Mouse (Mus musculus) forebrain, embryonic 12.5 days (tissue): Measurements from ENCODE around the gene Pirb. TPM values are rescaled to one million over a fixed set of nuclear protein-coding genes. Genes with fewer than 3 reads are reported as not detected.
A peak's percentile ranks its signal among the peaks of the same experiment; 100 is the strongest.

ENCODE experiments used
- ATAC-seq: fragments of 200-750 bp; cut with Nextera tagmentation; 2 replicates; pipeline ENCODE4 v1.8.0; 2017; ENCODE audit warnings: moderate TSS enrichment; ENCODE audit not compliant: low FRiP score
- H3K27ac ChIP-seq: fragments of 300-500 bp; sonication (generic); 2 replicates; pipeline ENCODE4 v1.5.1; 2016; ENCODE audit warnings: mild to moderate bottlenecking
- H3K27me3 ChIP-seq: fragments of 300-500 bp; sonication (generic); 2 replicates; pipeline ENCODE4 v1.6.1; 2016; ENCODE audit warnings: mild to moderate bottlenecking
- H3K36me3 ChIP-seq: fragments of 300-500 bp; sonication (generic); replicated peaks from 2 replicates; pipeline ENCODE4 v1.6.1; 2016; ENCODE audit warnings: mild to moderate bottlenecking
- H3K4me1 ChIP-seq: fragments of 300-500 bp; sonication (generic); 2 replicates; pipeline ENCODE4 v1.6.1; 2016
- H3K4me2 ChIP-seq: fragments of 300-500 bp; sonication (generic); 2 replicates; pipeline ENCODE4 v1.6.1; 2016; ENCODE audit warnings: mild to moderate bottlenecking, moderate library complexity
- H3K4me3 ChIP-seq: fragments of 300-500 bp; sonication (generic); replicated peaks from 2 replicates; pipeline ENCODE4 v1.5.1; 2016; ENCODE audit warnings: mild to moderate bottlenecking
- H3K9ac ChIP-seq: fragments of 300-500 bp; sonication (generic); 2 replicates; pipeline ENCODE4 v1.6.1; 2016; ENCODE audit warnings: mild to moderate bottlenecking
- H3K9me3 ChIP-seq: fragments of 300-500 bp; sonication (generic); 2 replicates; pipeline ENCODE4 v1.6.1; 2016
- WGBS: fragments of 180-500 bp; shearing (Covaris S2); methylation state at CpG from one replicate; pipeline ENCODE4 v1.1.7; 2016; 5-methylcytosine and 5-hydroxymethylcytosine counted together
- polyA plus RNA-seq: library from polyadenylated mRNA; unstranded; fragments of >200 nt; fragmentation: Nextera tagmentation; extraction: Ambion mirVana; gene quantifications from 2 replicates; pipeline ENCODE4 v1.2.1, GENCODE M21; 2016

Pirb gene
- polyA plus RNA-seq, 1 experiment from 2014 or later: 0.23 TPM

DNA sequence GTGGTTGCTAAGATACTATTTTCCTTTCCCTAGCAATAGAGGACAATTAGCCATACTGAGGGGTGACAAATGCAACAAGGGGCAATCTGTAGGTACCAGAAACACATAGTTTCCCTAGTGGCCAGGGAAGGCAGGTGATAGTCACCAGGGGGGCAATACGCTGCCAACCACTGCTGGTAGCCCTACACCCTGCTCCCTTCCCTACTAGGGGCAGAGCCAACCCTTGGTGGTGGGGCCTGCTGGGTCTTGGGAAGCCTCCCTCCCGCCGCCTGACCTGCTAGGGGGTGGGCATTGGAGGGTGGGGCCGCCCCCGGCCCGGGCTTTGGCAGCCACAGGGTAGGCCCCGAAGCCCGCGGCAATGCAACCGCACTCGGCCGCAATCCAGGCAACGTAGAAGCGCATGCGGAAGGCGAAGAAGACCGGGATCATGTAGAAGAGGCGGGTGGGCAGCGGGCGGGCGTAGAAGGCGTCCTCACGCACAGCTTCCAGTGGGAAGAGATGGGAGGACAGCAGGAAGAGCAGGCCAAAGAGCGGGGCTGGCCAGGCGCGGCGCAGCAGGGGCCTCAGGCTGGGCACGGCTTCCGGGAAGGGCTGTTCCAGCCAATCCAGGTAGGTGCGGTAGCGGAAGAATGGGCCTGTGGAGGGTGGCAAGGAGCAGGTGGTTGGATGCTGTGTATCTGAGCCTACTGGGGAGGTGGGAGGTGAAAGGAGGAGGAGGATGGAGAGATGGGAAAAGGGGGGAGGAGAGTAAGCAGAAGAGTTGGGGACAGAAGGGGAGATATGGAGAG lies 34.6 kb downstream of the Pirb start:
- Histone ChIP-seq H3K9me3 (no peaks in the 10 kb centered on the region), H3K27ac (no peak overlapping the region), H3K4me3 (no peak overlapping the region), H3K9ac (no peak overlapping the region), H3K4me1 (peaks cover 18% of the 10 kb centered on the region), H3K4me2 (no peak overlapping the region), H3K27me3 (no peaks in the 10 kb centered on the region), H3K36me3 (0 out of 2 replicates have a peak, but pooled peaks cover 18% of the 10 kb centered on the region)
- WGBS: 81% methylated on average over 31 of the region's 31 CpGs
- no peak for ATAC-seq

DNA sequence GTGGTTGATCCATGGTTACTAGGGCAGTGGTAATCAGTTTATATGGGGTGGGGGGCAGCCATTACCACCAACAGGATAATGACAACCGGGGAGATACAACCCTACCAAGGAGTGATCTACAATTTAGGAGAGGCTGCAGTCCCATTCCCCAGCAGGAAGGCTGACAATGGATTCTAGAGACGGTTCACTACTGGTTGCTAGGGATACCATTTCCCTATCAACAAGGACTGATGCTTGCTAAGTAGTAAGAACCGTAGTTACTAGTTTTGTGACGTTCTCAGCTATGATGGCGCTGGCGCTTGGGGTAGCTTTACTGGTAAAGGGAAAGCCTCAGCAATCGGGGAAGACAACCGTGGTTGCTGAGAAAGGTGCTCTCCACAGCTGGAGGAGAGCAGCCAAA lies 35.5 kb downstream of the Pirb start:
- WGBS: 81% methylated on average over 8 of the region's 8 CpGs
- Histone ChIP-seq H3K4me1 (peaks cover 18% of the 10 kb centered on the region), H3K36me3 (0 out of 2 replicates have a peak, but pooled peaks cover 17% of the 10 kb centered on the region), H3K27ac (peak overlapping the region; percentile 77), H3K4me3 (no peak overlapping the region), H3K9ac (no peak overlapping the region), H3K9me3 (no peaks in the 10 kb centered on the region), H3K27me3 (no peaks in the 10 kb centered on the region), H3K4me2 (no peak overlapping the region)
- peak; percentile 10; the same call in 1 of the 2 replicates for ATAC-seq

DNA sequence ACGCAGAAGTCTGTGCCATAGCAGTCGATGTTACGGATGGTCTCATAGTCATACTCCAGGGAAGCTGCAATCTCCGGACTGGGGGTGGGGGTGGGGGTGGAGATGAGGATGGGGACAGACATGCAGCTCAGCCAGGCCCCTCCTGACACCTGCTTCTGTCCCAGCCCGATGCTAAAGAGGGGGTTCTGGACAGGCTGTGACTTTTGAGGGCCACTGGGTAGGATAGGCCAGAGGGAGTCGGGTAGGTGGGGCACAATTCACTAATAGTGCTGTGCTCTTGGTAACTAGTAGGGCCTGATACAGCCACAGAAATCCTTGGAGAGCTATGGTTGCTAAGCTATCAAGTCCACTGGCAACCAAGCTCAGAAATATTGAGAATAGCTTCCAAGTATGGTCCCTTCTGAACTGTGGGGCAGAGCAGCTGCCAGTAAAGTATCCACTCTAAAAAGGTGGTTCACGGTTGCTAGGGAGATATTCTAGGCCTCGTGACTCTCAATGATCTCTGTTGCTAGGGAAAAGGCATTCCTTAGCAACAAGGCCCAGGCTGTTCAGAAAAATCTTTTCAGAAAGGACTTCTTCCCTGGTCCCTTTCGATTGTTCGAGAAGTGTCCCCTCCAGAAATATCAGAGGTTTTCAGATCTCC lies 36.2 kb downstream of the Pirb start:
- 70% methylated on average over 10 of the region's 10 CpGs for WGBS
- 0 out of 2 replicates have a peak, but pooled peaks cover 17% of the 10 kb centered on the region for H3K36me3 ChIP-seq
- no peaks in the 10 kb centered on the region for H3K27me3 ChIP-seq
- no peak overlapping the region for H3K9ac ChIP-seq
- no peak overlapping the region for H3K4me2 ChIP-seq
- peaks cover 18% of the 10 kb centered on the region for H3K4me1 ChIP-seq
- no peak overlapping the region for H3K4me3 ChIP-seq
- no peaks in the 10 kb centered on the region for H3K9me3 ChIP-seq
- peak overlapping the region; percentile 77 for H3K27ac ChIP-seq
- peak; percentile 80 for ATAC-seq

DNA sequence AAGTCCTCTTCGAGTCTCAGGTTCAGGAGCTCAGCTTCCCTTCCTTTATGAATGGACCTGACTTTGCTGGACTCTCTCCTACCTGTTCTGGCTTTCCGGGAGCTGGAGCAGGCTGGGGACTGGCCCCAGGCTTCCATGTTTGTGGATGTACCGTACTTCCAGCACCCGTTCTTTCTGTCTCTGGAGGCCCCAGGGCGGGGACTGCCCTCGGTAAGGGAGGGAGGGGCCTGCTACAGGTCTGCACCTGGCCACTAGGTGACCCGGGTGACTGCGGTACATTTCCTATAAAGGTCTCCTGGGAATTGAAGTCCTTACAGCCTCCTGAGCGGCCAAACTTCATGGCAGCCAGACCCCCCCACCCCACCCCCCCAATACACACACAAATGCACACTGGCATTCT lies 42.8 kb downstream of the Pirb start, which contains the start of gene Tmc4:
Gene Tmc4, minus strand, starts transcription at position 212 of the 400 bp plus-strand sequence.
- no peaks in the 10 kb centered on the region for H3K9me3 ChIP-seq
- no peak within 1 kb of the TSS for H3K4me3 ChIP-seq
- H3K9ac ChIP-seq: no peak within 1 kb of the TSS
- H3K27ac ChIP-seq: no peak within 1 kb of the TSS
- no peak for ATAC-seq
- H3K4me1 ChIP-seq: no peaks in the 10 kb centered on the region
- no peak within 1 kb of the TSS for H3K4me2 ChIP-seq
- H3K27me3 ChIP-seq: no peaks in the 10 kb centered on the region
- WGBS: 52% methylated on average over 9 of the region's 9 CpGs
- H3K36me3 ChIP-seq: no peaks in the 10 kb centered on the region; the same call in 1 of the 2 replicates

DNA sequence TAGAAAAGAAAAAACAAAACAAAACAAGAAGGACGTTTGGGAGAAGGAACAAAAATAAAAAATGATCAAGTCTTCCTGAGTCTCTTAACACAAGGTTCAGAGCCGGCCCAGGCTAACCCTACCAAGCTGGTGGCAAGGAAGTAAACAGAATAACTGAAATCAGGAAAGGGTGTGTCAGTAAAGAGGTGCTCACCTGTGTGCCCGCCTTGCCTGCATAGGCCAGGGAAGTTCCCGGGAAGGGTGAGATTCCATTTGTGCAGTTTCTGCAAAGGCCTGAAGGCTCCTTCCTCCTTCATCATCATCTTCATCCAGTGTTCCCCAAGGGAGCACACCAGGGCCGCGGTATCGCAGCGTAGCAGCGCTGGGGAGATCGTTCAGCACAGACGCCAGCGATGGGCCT lies 43.8 kb downstream of the Pirb start:
- H3K9me3 ChIP-seq: no peaks in the 10 kb centered on the region
- H3K4me1 ChIP-seq: no peaks in the 10 kb centered on the region
- WGBS: 89% methylated on average over 12 of the region's 12 CpGs
- no peaks in the 10 kb centered on the region for H3K27me3 ChIP-seq
- no peak overlapping the region for H3K9ac ChIP-seq
- no peak for ATAC-seq
- no peak overlapping the region for H3K4me2 ChIP-seq
- H3K27ac ChIP-seq: no peak overlapping the region
- H3K4me3 ChIP-seq: no peak overlapping the region
- no peaks in the 10 kb centered on the region; the same call in 1 of the 2 replicates for H3K36me3 ChIP-seq

DNA sequence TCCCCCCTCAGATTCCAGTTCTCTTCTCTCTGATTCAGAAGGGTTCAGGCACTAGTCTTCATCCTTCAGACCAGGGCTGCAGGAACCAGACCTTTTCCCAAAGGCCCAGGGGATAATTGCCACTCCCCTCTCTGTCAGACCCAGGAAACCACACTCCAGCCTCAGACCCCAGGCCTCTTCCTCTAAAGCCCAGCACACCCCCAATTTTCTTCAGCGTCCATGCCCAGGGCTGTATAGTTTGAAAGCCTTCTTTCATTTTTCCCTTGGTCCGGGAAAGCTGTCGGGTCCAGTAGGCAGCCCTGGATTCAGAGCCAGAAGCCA lies 45.0 kb downstream of the Pirb start:
- no peak; the same call in 1 of the 2 replicates for ATAC-seq
- Histone ChIP-seq H3K4me3 (no peak overlapping the region), H3K4me1 (no peaks in the 10 kb centered on the region), H3K4me2 (no peak overlapping the region), H3K27me3 (no peaks in the 10 kb centered on the region), H3K9me3 (no peaks in the 10 kb centered on the region), H3K36me3 (no peaks in the 10 kb centered on the region; the same call in 1 of the 2 replicates), H3K9ac (no peak overlapping the region), H3K27ac (no peak overlapping the region)
- WGBS: 76% methylated on average over 3 of the region's 3 CpGs

DNA sequence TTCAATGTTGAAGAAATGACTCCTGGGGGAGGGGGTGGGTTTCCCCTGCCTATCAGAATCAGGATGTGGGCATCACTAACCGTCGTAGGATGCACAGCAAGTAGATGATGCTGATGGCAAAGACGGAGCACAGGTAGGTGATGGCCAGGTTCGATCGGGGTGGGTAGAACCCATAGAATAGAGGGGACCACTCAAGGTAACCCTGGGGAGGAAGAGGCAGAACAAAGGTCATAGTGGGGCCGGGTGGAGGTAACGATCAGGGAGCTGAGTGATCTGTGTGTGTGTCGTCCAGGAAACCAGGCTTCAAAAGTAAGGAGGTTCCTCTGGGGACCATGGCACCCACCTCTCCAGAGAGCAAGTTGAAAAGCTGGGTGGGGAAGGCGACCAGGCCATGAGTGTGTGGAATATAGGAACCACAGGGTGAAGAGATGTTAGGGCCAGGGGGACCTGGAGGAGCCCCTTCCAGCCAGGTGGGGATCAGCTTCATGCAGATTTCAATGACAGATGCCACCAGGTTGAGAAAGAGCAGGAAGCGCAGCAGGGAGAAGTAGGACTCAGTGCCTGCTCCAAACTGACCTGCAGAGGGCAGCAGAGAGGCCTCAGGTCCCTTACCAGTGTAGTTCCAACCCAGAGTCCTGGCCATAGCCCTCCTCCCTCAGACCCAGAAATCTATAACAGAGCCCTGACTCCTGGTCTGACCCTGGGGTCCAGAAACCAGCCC lies 45.5 kb downstream of the Pirb start:
- H3K9me3 ChIP-seq: no peaks in the 10 kb centered on the region
- 78% methylated on average over 10 of the region's 10 CpGs for WGBS
- no peak overlapping the region for H3K27ac ChIP-seq
- no peak overlapping the region for H3K4me3 ChIP-seq
- H3K4me1 ChIP-seq: no peaks in the 10 kb centered on the region
- H3K36me3 ChIP-seq: no peaks in the 10 kb centered on the region; the same call in 1 of the 2 replicates
- H3K9ac ChIP-seq: no peak overlapping the region
- peak; percentile 90 for ATAC-seq
- H3K27me3 ChIP-seq: no peaks in the 10 kb centered on the region
- no peak overlapping the region for H3K4me2 ChIP-seq

DNA sequence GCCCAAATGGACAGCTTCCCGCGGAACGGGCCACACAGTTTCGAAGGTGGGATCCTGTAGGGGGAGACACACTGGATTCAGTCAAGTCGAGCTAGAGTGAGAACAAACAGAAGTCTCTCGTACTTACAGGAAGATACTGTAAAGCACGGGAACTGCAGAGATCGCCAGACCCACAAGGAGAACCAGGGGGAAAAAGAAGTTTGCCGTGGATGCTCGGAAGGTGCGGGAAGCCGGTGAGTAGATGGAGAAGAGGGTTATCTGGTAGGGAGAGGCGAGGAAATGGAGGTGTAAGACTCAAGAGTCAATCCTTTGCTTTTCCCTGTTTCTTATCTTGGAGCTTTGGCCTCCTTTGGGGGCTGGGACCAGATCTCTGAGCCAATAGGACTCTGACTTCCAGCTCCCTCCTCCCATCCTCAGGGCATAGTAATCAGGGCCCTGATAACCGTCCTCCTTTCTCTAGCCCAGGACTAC lies 53.2 kb downstream of the Pirb start:
- no peak overlapping the region for H3K4me3 ChIP-seq
- no peak overlapping the region for H3K9ac ChIP-seq
- ATAC-seq: no peak
- 18% methylated on average over 14 of the region's 14 CpGs for WGBS
- no peak overlapping the region for H3K27ac ChIP-seq
- peaks cover 17% of the 10 kb centered on the region for H3K36me3 ChIP-seq
- peaks cover 20% of the 10 kb centered on the region for H3K4me1 ChIP-seq
- no peaks in the 10 kb centered on the region for H3K9me3 ChIP-seq
- no peaks in the 10 kb centered on the region for H3K27me3 ChIP-seq
- no peak overlapping the region for H3K4me2 ChIP-seq

DNA sequence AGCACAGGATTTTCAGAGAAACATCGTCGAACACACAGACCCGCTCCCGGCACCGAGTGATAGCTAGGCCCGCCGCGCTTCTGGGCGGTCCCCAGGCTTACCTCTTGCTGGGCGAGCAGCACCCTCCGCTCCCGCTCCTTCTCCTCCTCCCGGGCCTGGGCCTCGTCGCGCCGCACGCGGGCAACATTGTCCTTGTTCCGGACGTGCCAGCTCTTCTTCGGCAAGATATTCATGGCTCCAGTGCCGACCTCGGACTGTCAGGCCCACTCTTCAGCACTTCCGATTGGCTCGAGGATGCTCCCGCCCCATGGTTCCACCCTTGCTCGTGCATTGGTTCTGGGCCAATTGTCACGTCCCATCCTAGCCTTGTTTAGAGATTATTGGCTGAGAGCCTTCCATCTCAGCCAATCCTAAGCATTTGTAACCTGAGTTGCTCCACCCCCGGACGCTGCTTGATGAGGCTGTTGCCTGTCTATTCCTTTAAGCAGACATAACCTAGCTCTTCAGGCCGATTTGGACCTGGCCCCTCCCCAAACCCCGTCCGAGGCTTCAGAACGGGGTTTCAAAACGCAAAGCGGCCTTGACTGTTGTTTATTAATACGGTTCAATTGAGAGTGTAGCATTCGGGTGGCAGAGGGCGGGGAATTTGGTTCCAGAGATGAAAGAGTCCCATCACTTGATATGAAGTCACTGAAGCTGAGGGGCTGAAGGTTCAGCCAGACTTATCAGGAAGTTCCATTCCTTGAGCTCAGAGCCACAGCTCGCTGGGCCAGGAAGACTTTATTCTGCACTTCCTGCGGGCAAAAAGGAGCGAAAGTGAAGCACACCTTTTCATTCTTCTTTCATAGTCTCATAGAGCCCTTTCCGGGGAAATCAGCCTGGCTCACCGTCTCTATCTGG lies 54.7 kb downstream of the Pirb start, which contains the start of gene Leng1:
Gene Leng1, minus strand, starts transcription at position 626 of the 900 bp plus-strand sequence.
- Histone ChIP-seq H3K27ac (peak within 1 kb of the TSS; percentile 78), H3K9me3 (no peaks in the 10 kb centered on the region), H3K4me2 (peak within 1 kb of the TSS; percentile 79), H3K36me3 (peaks cover 31% of the 10 kb centered on the region), H3K27me3 (no peaks in the 10 kb centered on the region), H3K4me1 (peaks cover 20% of the 10 kb centered on the region), H3K4me3 (peak within 1 kb of the TSS; percentile 62), H3K9ac (peak within 1 kb of the TSS; percentile 72)
- 5% methylated on average over 43 of the region's 45 CpGs for WGBS
- peak; percentile 99 for ATAC-seq

DNA sequence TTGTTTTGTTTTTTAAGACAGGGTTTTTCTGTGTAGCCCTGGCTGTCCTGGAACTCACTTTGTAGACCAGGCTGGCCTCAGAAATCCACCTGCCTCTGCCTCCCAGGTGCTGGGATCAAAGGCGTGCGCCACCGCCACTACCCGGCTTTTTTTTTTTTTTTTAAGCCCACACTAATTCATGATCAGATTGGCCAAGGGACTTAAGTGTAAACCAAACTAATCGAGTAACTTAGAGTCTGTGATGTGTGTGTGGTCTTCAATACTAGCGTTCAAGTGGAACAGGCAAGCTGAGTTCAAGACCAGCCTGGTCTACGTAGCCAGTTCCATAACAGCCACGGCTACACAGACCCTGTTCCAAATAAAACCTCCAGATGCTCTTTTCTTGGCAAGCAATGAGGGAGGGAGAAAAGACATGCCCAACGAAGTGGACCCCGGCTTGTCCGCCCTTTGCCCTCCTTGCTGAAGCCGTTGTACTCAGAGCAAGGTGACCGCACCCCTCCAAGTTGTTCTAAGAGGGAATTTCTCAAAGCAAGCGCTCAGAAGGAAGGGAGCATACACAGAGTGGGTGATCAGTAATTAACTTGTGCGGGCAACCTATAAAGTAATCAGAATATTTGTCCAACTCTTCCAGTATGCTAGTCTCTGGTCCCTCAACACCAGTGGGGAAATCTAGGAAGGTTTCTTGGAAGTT lies 55.5 kb downstream of the Pirb start:
- peak overlapping the region; percentile 72 for H3K9ac ChIP-seq
- no peaks in the 10 kb centered on the region for H3K9me3 ChIP-seq
- WGBS: 35% methylated on average over 15 of the region's 15 CpGs
- peak; percentile 30; the same call in 1 of the 2 replicates for ATAC-seq
- H3K36me3 ChIP-seq: peaks cover 39% of the 10 kb centered on the region
- H3K4me3 ChIP-seq: peak overlapping the region; percentile 62
- H3K4me2 ChIP-seq: peak overlapping the region; percentile 79
- no peaks in the 10 kb centered on the region for H3K27me3 ChIP-seq
- H3K27ac ChIP-seq: peak overlapping the region; percentile 78
- H3K4me1 ChIP-seq: peaks cover 20% of the 10 kb centered on the region
